In the genomic region with DNA sequence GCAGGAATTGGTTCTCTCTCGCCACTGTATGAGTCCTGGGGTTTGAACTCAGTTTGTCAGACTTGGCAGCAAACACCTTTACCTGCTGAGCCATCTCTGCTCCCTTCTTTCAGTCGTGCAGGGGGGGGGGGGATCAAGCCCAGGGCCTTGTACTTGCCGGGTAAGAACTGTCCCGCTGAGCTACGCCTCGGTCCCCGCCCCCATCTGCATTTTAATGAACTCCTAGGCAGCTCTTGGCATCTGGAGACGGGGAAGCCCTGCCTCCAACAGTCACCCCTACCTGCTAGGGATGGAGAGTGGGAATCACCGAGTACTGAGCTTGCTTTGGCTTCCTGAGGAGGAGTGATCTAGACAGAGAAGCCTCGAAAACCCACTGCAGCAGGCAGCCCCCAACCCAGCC, we compare ENCODE assay signal across 24 mouse cellular contexts. TPM values are rescaled to one million over a fixed set of nuclear protein-coding genes. Genes with fewer than 3 reads are reported as not detected.
DNase-seq lines count a peak whose midpoint lies in the region; ATAC-seq and TF ChIP-seq lines count a peak whose summit lies in the region.
"Had no signal": no experiment of that assay in that cellular context is flagged by ENCODE, and none has a peak within 500 bp of the region (broad histone marks: within the 10 kb centered on the region; RNA-seq: fewer than 3 reads in every experiment).

No protein-coding gene starts in this region.

- H3K27ac ChIP-seq in forebrain, embryonic 15.5 days (replicated peaks), result no peak overlapping the region
- H3K27ac ChIP-seq in forebrain, embryonic 10.5 days, result no peak overlapping the region
- peak overlapping the region; percentile 56 for H3K27ac ChIP-seq in midbrain, embryonic 16.5 days (ENCODE audit: low read length)
- H3K27ac ChIP-seq: embryonic facial prominence, embryonic 13.5 days; heart, adult 2 months; kidney, postnatal 0 days; layer of hippocampus, adult 2 months; liver, embryonic 14.5 days; lung, embryonic 15.5 days; macrophage had no signal

- no peak for DNase-seq in forebrain, embryonic 10.5 days (ENCODE audit: extremely low spot score, low spot score)
- DNase-seq in brain, embryonic 14.5 days (ENCODE audit: low read depth), result peak; percentile 38
- DNase-seq in urinary bladder, postnatal 4 days (ENCODE audit: low spot score in 2 of 2), result no peak
- no peak for DNase-seq in urinary bladder, adult 18-20 months (ENCODE audit: low spot score in 2 of 2)
- DNase-seq: cerebellum, adult 9-10 months; gastrocnemius, postnatal 25 days; heart, adult 2 months; heart, postnatal 4 days; layer of hippocampus, postnatal 36 days; spleen, adult 18-20 months; thymus, postnatal 25 days had no signal

- no peaks in the 10 kb centered on the region for H3K9me3 ChIP-seq in forebrain, embryonic 15.5 days
- H3K9me3 ChIP-seq in forebrain, embryonic 10.5 days, result no peaks in the 10 kb centered on the region
- H3K9me3 ChIP-seq in E14TG2a.4 (ENCODE audit: low read length), result no peaks in the 10 kb centered on the region
- H3K9me3 ChIP-seq in midbrain, embryonic 16.5 days (replicated peaks; ENCODE audit: control insufficient read depth, low read length, poor library complexity, severe bottlenecking), result no peaks in the 10 kb centered on the region
- H3K9me3 ChIP-seq: embryonic facial prominence, embryonic 13.5 days; lung, embryonic 15.5 days had no signal

- TF ChIP-seq POLR2A in brain, embryonic 14.5 days (IDR thresholded peaks at IDR 0.05; ENCODE audit: borderline replicate concordance, extremely low read depth, insufficient read depth, insufficient read length, poor library complexity, severe bottlenecking), result no peak

- H3K36me3 ChIP-seq in forebrain, embryonic 15.5 days, result no peaks in the 10 kb centered on the region
- no peaks in the 10 kb centered on the region for H3K36me3 ChIP-seq in forebrain, embryonic 10.5 days (replicated peaks)
- no peaks in the 10 kb centered on the region for H3K36me3 ChIP-seq in E14TG2a.4 (ENCODE audit: insufficient read depth, low read length)
- no peaks in the 10 kb centered on the region for H3K36me3 ChIP-seq in midbrain, embryonic 16.5 days (ENCODE audit: control insufficient read depth, insufficient read depth, low read length)
- H3K36me3 ChIP-seq: embryonic facial prominence, embryonic 13.5 days; lung, embryonic 15.5 days had no signal

- no peak overlapping the region for H3K9ac ChIP-seq in forebrain, embryonic 15.5 days (replicated peaks)
- H3K9ac ChIP-seq in midbrain, embryonic 16.5 days (ENCODE audit: low read depth, low read length), result peak overlapping the region; percentile 51
- H3K9ac ChIP-seq: embryonic facial prominence, embryonic 13.5 days; liver, embryonic 14.5 days; lung, embryonic 15.5 days had no signal

- H3K27me3 ChIP-seq in forebrain, embryonic 15.5 days, result peaks cover 34% of the 10 kb centered on the region
- peaks cover 87% of the 10 kb centered on the region for H3K27me3 ChIP-seq in forebrain, embryonic 10.5 days (ENCODE audit: poor library complexity, severe bottlenecking)
- H3K27me3 ChIP-seq in E14TG2a.4 (ENCODE audit: insufficient read depth, low read length), result peaks cover 77% of the 10 kb centered on the region
- H3K27me3 ChIP-seq in midbrain, embryonic 16.5 days (ENCODE audit: control insufficient read depth, insufficient read depth, low read depth, low read length), result no peaks in the 10 kb centered on the region

- no peak for TF ChIP-seq CTCF in E14TG2a.4 (conservative IDR thresholded peaks at IDR 0.05; ENCODE audit: low read length)
- TF ChIP-seq CTCF in brain, embryonic 14.5 days (IDR thresholded peaks at IDR 0.05; ENCODE audit: borderline replicate concordance, extremely low read depth, insufficient read depth, insufficient read length), result no peak

- H3K4me1 ChIP-seq in forebrain, embryonic 15.5 days, result peaks cover 35% of the 10 kb centered on the region
- peaks cover 30% of the 10 kb centered on the region for H3K4me1 ChIP-seq in forebrain, embryonic 10.5 days
- peaks cover 69% of the 10 kb centered on the region for H3K4me1 ChIP-seq in E14TG2a.4 (replicated peaks; ENCODE audit: low read depth, low read length)
- H3K4me1 ChIP-seq in midbrain, embryonic 16.5 days (ENCODE audit: control insufficient read depth, insufficient read depth, low read length), result peaks cover 54% of the 10 kb centered on the region

- ATAC-seq in forebrain, embryonic 15.5 days (replicated peaks), result no peak
- ATAC-seq in midbrain, embryonic 16.5 days, result no peak
- no peak for ATAC-seq in erythroid progenitor cell, adult 5-6 weeks (replicated peaks; ENCODE audit: low FRiP score, poor library complexity, severe bottlenecking)
- ATAC-seq: CD4-positive, CD25-positive, alpha-beta regulatory T cell, adult 4 months; intestine, embryonic 16.5 days had no signal

- H3K4me2 ChIP-seq in forebrain, embryonic 15.5 days (replicated peaks), result 0 out of 2 replicates have a peak overlapping the region, but pooled peaks have one; percentile 12
- H3K4me2 ChIP-seq in midbrain, embryonic 16.5 days (ENCODE audit: low read length), result peak overlapping the region; percentile 88
- H3K4me2 ChIP-seq: embryonic facial prominence, embryonic 13.5 days; lung, embryonic 15.5 days had no signal

- no peak overlapping the region for H3K4me3 ChIP-seq in forebrain, embryonic 15.5 days
- no peak overlapping the region for H3K4me3 ChIP-seq in forebrain, embryonic 10.5 days
- 0 out of 2 replicates have a peak overlapping the region, but pooled peaks have one; percentile 10 for H3K4me3 ChIP-seq in E14TG2a.4 (replicated peaks; ENCODE audit: low read length)
- peak overlapping the region; percentile 12; the same call in 1 of the 2 replicates for H3K4me3 ChIP-seq in midbrain, embryonic 16.5 days (ENCODE audit: low read depth, low read length)
- H3K4me3 ChIP-seq: embryonic facial prominence, embryonic 13.5 days; heart, adult 2 months; layer of hippocampus, adult 2 months; lung, embryonic 15.5 days had no signal

- WGBS in forebrain, embryonic 15.5 days, result 6% methylated on average over 10 of the region's 10 CpGs
- 6% methylated on average over 10 of the region's 10 CpGs for WGBS in forebrain, embryonic 10.5 days
- 4% methylated on average over 10 of the region's 10 CpGs for WGBS in midbrain, embryonic 16.5 days

RNA-seq across cellular contexts. Expression of a gene that starts 4.1 kb away (rescaled TPM):
- 7.7 and 8.4 TPM in 2 replicates for polyA plus RNA-seq in forebrain, embryonic 15.5 days (2015; fragmentation: Nextera tagmentation; extraction: Ambion mirVana)
- polyA plus RNA-seq in forebrain, embryonic 10.5 days (2016; fragmentation: Nextera tagmentation; extraction: Ambion mirVana), result 0.10 and 0.11 TPM in 2 replicates
- 80.6 and 126 TPM in 2 replicates for polyA plus RNA-seq in brain, embryonic 14.5 days (2012; rRNA removed)
- 19.6 and 26.6 TPM in 2 replicates for polyA plus RNA-seq in midbrain, embryonic 16.5 days (2015; fragmentation: Nextera tagmentation; extraction: Ambion mirVana)
- not detected in 2 replicates for total RNA-seq in erythroid progenitor cell, adult 5-6 weeks (2015; ENCODE audit: low replicate concordance)
- not detected in 2 replicates for total RNA-seq in erythroid progenitor cell, adult 5-6 weeks (2017; ENCODE audit: low replicate concordance)
- total RNA-seq: gastrocnemius, postnatal 25 days; heart, adult 2 months had no signal
- polyA plus RNA-seq: CD4-positive, CD25-positive, alpha-beta regulatory T cell, adult 4 months; heart, embryonic 14.5 days; macrophage had no signal

Comparison
In these comparisons a context has a peak if more than half of its experiments do, and no peak if none do; other contexts are left out.
1. H3K4me3 ChIP-seq: peak in E14TG2a.4 (single experiment) and midbrain, embryonic 16.5 days (single experiment); none in forebrain, embryonic 15.5 days (single experiment) and forebrain, embryonic 10.5 days (single experiment).